ENCODE assay signal across 30 mouse cellular contexts in genomic region chr4:126275081-126275480, GRCm38 (mm10). TPM values are rescaled to one million over a fixed set of nuclear protein-coding genes. Genes with fewer than 3 reads are reported as not detected.
A peak's percentile ranks its signal among the peaks of the same experiment; 100 is the strongest.
DNase-seq lines count a peak whose midpoint lies in the region; ATAC-seq and TF ChIP-seq lines count a peak whose summit lies in the region.
"Had no signal": no experiment of that assay in that cellular context is flagged by ENCODE, and none has a peak within 500 bp of the region (broad histone marks: within the 10 kb centered on the region; RNA-seq: fewer than 3 reads in every experiment).

No protein-coding gene starts in this region.

- no peak overlapping the region for H3K4me2 ChIP-seq in kidney, postnatal 0 days (ENCODE audit: low read length)
- no peak overlapping the region for H3K4me2 ChIP-seq in liver, embryonic 12.5 days
- H3K4me2 ChIP-seq: embryonic facial prominence, embryonic 13.5 days; forebrain, embryonic 15.5 days; intestine, embryonic 15.5 days; limb, embryonic 15.5 days; liver, embryonic 15.5 days; lung, embryonic 14.5 days; neural tube, embryonic 12.5 days had no signal

- TF ChIP-seq CTCF in kidney, postnatal 0 days (IDR thresholded peaks at IDR 0.05; ENCODE audit: low read depth): no peak

- no peak for DNase-seq in cerebellum, postnatal 4 days (ENCODE audit: low spot score in 2 of 2)
- DNase-seq in kidney, postnatal 0 days (ENCODE audit: low spot score): no peak
- DNase-seq in kidney, adult 8-10 months: no peak
- peak; percentile 45 to 51 for DNase-seq in cerebellum, adult 18-20 months
- peak; percentile 57 to 69 for DNase-seq in cerebellum, postnatal 14 days
- no peak for DNase-seq in spleen, adult 18-20 months
- DNase-seq: kidney, adult 9 months; kidney, postnatal 25 days; lung, embryonic 14.5 days; right cerebral cortex, adult 18-20 months; thymus, adult 18-20 months; thymus, postnatal 25 days had no signal

- 85% methylated on average over 4 of the region's 4 CpGs for WGBS in kidney, postnatal 0 days
- 81% methylated on average over 4 of the region's 4 CpGs for WGBS in liver, embryonic 12.5 days (ENCODE audit: insufficient replicate concordance)

- H3K4me3 ChIP-seq in kidney, postnatal 0 days (replicated peaks; ENCODE audit: low read depth, low read length): no peak overlapping the region
- no peak overlapping the region for H3K4me3 ChIP-seq in liver, embryonic 12.5 days
- H3K4me3 ChIP-seq: embryonic facial prominence, embryonic 13.5 days; forebrain, embryonic 10.5 days; forebrain, embryonic 15.5 days; hindbrain, embryonic 10.5 days; intestine, embryonic 15.5 days; limb, embryonic 10.5 days; limb, embryonic 15.5 days; liver, embryonic 15.5 days; midbrain, embryonic 10.5 days; myocyte; neural tube, embryonic 12.5 days had no signal

- no peaks in the 10 kb centered on the region for H3K9me3 ChIP-seq in kidney, postnatal 0 days (replicated peaks; ENCODE audit: low read length)
- H3K9me3 ChIP-seq in liver, embryonic 12.5 days (replicated peaks): no peaks in the 10 kb centered on the region
- H3K9me3 ChIP-seq: embryonic facial prominence, embryonic 13.5 days; forebrain, embryonic 10.5 days; forebrain, embryonic 15.5 days; hindbrain, embryonic 10.5 days; intestine, embryonic 15.5 days; limb, embryonic 10.5 days; limb, embryonic 15.5 days; liver, embryonic 15.5 days; midbrain, embryonic 10.5 days; neural tube, embryonic 12.5 days had no signal

- H3K36me3 ChIP-seq in kidney, postnatal 0 days (ENCODE audit: insufficient read depth, low read length): peaks cover 9% of the 10 kb centered on the region; the same call in 1 of the 2 replicates
- H3K36me3 ChIP-seq in liver, embryonic 12.5 days: peaks cover 29% of the 10 kb centered on the region

- 0 out of 2 replicates have a peak, but pooled peaks have one; percentile 22 for ATAC-seq in cerebellum, adult (ENCODE audit: insufficient number of reproducible peaks, low FRiP score, low TSS enrichment)
- ATAC-seq in kidney, postnatal 0 days (replicated peaks; ENCODE audit: low FRiP score, low read depth): no peak
- ATAC-seq in liver, embryonic 12.5 days: no peak
- ATAC-seq: activated CD4-positive, CD25-positive, alpha-beta regulatory T cell, adult 4 months; forebrain, embryonic 15.5 days; hindbrain, embryonic 16.5 days; midbrain, embryonic 16.5 days had no signal

- H3K27me3 ChIP-seq in kidney, postnatal 0 days (ENCODE audit: insufficient read depth, low read length): no peaks in the 10 kb centered on the region
- peaks cover 9% of the 10 kb centered on the region; the same call in 1 of the 2 replicates for H3K27me3 ChIP-seq in liver, embryonic 12.5 days (replicated peaks)
- H3K27me3 ChIP-seq: CH12.LX; embryonic facial prominence, embryonic 13.5 days; forebrain, embryonic 15.5 days; intestine, embryonic 15.5 days; limb, embryonic 15.5 days; liver, embryonic 15.5 days; neural tube, embryonic 12.5 days had no signal

- no peaks in the 10 kb centered on the region; the same call in 1 of the 2 replicates for H3K4me1 ChIP-seq in kidney, postnatal 0 days (replicated peaks; ENCODE audit: insufficient read depth, low read length)
- 0 out of 2 replicates have a peak, but pooled peaks cover 5% of the 10 kb centered on the region for H3K4me1 ChIP-seq in liver, embryonic 12.5 days

- 0 out of 2 replicates have a peak overlapping the region, but pooled peaks have one; percentile 36 for H3K27ac ChIP-seq in kidney, postnatal 0 days
- H3K27ac ChIP-seq in liver, embryonic 12.5 days: no peak overlapping the region
- H3K27ac ChIP-seq: embryonic facial prominence, embryonic 13.5 days; forebrain, embryonic 10.5 days; forebrain, embryonic 15.5 days; hindbrain, embryonic 10.5 days; intestine, embryonic 15.5 days; limb, embryonic 10.5 days; liver, embryonic 15.5 days; midbrain, embryonic 10.5 days; neural tube, embryonic 12.5 days; stomach, postnatal 0 days had no signal

- H3K9ac ChIP-seq in kidney, postnatal 0 days (ENCODE audit: low read depth, low read length): no peak overlapping the region
- H3K9ac ChIP-seq in liver, embryonic 12.5 days: no peak overlapping the region
- H3K9ac ChIP-seq: embryonic facial prominence, embryonic 13.5 days; forebrain, embryonic 15.5 days; intestine, embryonic 15.5 days; limb, embryonic 15.5 days; liver, embryonic 15.5 days; lung, embryonic 14.5 days; neural tube, embryonic 12.5 days had no signal

RNA-seq across cellular contexts. Expression of gene Col8a2, which starts 11.5 kb away (rescaled TPM):
- 7.9 and 8.1 TPM in 2 replicates for polyA plus RNA-seq in kidney, postnatal 0 days (2015; fragmentation: Nextera tagmentation; extraction: Ambion mirVana)
- 1.8 and 2.3 TPM in 2 replicates for polyA plus RNA-seq in liver, embryonic 12.5 days (2016; fragmentation: Nextera tagmentation; extraction: Ambion mirVana)
- polyA plus RNA-seq: activated CD4-positive, CD25-positive, alpha-beta regulatory T cell, adult 4 months had no signal

RNA-seq across cellular contexts. Expression of gene Trappc3, which starts 13.0 kb away (rescaled TPM):
- polyA plus RNA-seq in kidney, postnatal 0 days (2015; fragmentation: Nextera tagmentation; extraction: Ambion mirVana): 115 and 121 TPM in 2 replicates
- polyA plus RNA-seq in liver, embryonic 12.5 days (2016; fragmentation: Nextera tagmentation; extraction: Ambion mirVana): 43.7 and 44.0 TPM in 2 replicates

RNA-seq across cellular contexts. Expression of gene Map7d1, which starts 18.9 kb away (rescaled TPM):
- 22.4 and 27.3 TPM in 2 replicates for polyA plus RNA-seq in kidney, postnatal 0 days (2015; fragmentation: Nextera tagmentation; extraction: Ambion mirVana)
- 20.9 and 23.3 TPM in 2 replicates for polyA plus RNA-seq in liver, embryonic 12.5 days (2016; fragmentation: Nextera tagmentation; extraction: Ambion mirVana)

RNA-seq across cellular contexts. Expression of gene Adprhl2, which starts 46.4 kb away (rescaled TPM):
- 64.5 and 65.2 TPM in 2 replicates for polyA plus RNA-seq in kidney, postnatal 0 days (2015; fragmentation: Nextera tagmentation; extraction: Ambion mirVana)
- polyA plus RNA-seq in liver, embryonic 12.5 days (2016; fragmentation: Nextera tagmentation; extraction: Ambion mirVana): 36.0 and 38.0 TPM in 2 replicates

RNA-seq across cellular contexts. Expression of gene Tekt2, which starts 50.4 kb away (rescaled TPM):
- polyA plus RNA-seq in kidney, postnatal 0 days (2015; fragmentation: Nextera tagmentation; extraction: Ambion mirVana): 2.1 TPM in 2 replicates
- 0.54 and 0.57 TPM in 2 replicates for polyA plus RNA-seq in liver, embryonic 12.5 days (2016; fragmentation: Nextera tagmentation; extraction: Ambion mirVana)

Comparison
In these comparisons a context has a peak if more than half of its experiments do, and no peak if none do; other contexts are left out.
1. DNase-seq: peak in cerebellum, adult 18-20 months (2 of 2) and cerebellum, postnatal 14 days (2 of 2); none in cerebellum, postnatal 4 days (0 of 2), kidney, postnatal 0 days (single experiment), kidney, adult 8-10 months (0 of 2) and spleen, adult 18-20 months (0 of 2).